Mouse (Mus musculus) CD8-positive naive resting alpha-beta T cell, adult 2 months (primary cell): ENCODE results near the gene Plxdc1.
A peak's percentile ranks its signal among the peaks of the same experiment; 100 is the strongest.

Experiments used
- DNase-seq, 2 experiments: peaks; one replicate each; pipeline ENCODE4 v3.0.0; 2022; ENCODE audit warnings: low read depth in 2 of 2, low spot score in 2 of 2

The Plxdc1 gene

DNA sequence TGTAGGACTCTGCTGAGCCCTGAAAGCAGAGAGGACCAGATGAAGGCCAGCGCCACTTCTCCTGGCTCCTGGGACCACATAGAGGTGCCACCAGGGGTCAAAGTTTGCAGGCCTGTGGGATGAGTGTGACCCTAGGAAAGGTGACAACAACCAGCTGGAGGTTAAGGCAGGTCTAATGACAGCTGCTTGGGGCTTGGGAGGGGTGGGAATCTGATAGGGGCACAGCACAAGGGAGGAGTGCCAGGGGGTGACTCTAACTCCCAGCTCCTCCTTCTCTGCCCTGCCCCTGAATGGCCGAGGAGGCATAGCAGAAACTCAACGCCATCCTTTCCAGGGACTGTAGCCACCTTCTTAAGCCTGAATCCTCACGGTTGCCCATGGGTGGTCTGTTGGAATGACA is 30.6 kb upstream of the Plxdc1 start:
- DNase-seq: no peak

DNA sequence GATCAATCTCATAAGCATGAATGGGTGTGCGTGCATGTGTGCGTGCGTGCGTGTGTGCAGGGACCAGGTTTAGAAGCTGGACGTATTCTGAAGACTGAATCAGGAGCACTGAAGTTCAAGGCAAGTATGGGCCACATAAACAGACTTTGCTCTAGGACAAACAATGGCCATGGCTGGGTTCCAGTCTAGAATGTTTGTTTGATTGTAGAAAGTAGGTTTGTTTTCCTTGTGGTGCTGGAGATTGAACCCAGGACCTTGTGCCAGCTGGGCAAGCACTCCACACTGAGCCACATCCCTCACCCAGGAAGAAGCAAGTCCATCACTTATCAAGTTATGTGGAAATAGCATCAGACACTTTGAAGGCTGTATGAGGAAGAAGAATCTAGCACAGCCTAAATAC is 29.9 kb upstream of the Plxdc1 start:
- DNase-seq: no peak

DNA sequence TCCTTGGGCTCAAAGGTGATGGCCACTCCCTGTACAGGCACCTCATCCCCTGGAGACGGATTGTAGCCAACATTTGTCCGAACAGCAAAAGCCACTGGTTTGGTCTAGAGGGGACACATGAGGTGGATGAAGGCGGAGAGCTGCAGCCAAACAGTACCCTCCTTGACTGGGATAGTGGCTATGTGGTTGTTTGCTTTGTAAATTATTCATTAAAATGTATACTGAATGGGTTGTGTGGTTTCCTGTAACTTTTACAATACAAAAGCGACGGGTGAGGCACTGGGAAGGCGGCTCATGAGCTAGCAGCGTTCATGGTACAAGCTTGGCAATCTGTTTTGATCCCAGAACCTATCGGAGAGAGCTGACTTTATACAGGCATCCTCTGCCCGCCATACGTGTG is 26.6 kb upstream of the Plxdc1 start:
- no peak for DNase-seq

DNA sequence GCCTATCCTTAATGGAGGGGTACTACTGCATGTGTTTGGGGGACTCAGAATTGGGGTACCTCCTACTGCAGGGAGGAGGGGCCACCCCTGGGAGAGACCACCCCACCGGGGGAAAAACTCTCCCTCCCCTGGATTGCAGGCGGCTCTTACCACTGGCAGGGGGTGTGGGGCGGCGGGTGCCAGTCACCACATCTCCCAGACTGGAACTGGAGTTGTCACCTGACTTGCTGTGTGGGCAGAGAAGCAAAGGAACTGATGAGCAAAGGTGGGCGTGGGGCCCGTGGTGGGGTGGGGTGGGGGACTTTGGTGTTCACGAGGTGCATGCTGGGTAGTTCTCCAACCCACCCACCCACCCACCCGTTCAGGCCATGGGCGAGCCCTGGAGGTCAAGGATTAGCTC is 25.5 kb upstream of the Plxdc1 start:
- DNase-seq: no peak

DNA sequence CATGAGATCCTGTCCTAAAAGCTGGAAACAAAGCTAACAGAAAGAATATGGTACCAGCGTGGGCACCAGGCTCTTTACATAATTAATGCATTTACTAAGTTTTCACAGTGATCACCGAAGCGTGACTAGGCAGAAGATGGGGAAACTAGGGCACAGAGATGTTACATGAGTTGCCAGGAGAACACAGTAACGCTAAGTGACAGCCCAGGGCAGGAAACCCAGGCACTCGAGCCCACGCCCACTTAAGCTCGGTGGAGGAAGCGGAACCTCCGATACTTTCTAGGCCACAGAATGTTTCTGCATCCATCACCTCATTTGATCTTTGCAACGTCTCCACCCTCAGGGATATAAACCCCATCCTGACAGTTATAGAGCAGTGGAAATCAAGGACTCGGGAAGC is 21.8 kb upstream of the Plxdc1 start:
- DNase-seq: no peak

DNA sequence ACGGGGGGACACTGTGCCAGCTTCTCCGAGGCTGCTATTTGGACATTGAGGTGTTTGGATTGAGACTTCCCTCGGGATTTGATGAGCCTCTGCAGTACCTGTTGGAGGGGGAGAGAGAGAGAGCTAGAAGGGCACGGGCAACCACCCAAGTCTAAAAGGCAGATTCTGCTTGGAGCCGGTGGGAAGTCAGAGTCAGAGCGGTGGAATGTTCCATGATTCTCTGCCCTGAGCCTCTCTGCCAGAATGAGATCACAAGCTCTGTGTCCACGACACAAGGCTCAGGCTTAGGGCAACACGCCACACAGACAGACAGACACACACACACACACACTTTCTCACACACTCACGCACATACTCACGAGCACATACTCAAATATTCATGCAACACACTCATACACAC is 19.4 kb upstream of the Plxdc1 start:
- no peak for DNase-seq

DNA sequence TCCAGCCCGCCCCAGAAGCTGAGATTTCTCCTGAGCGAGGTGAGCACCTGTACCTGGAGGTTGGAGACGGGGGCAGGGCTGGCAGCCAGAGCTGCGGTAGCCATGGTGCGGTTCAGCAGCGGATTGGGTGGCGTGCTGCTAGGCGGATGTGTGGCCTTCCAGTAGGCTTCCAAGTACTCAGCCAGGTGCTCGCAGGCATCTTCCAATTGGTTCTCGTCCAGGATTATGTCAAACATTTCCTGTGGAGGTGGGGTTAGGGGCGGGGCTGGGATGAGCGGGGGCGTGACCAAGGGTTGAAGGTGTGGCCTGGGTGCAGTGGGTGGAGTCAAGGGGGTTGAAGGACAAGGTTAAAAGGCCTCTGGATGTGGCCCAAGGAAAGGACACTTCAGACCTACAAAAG is 18.8 kb upstream of the Plxdc1 start:
- no peak for DNase-seq

DNA sequence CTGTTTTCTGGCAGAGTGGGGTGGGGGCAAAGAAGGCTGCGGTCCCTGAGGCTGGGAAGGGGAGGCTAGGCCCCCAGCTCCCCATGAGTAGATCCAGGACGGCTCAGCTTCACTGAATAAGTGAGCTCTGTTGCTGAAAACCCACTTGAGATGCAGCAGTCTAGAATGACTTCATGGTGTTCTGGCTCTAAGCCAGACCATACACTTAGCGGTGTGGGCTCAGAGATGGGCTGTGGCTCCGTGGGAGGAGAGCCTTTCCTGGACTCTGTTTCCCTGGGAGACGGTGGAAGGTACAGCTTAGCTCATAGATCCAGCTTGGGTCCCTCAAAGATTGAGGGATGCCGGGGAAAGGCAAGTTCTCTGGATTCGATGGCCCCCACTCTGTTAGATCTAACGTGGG is 17.9 kb upstream of the Plxdc1 start:
- DNase-seq: no peak

DNA sequence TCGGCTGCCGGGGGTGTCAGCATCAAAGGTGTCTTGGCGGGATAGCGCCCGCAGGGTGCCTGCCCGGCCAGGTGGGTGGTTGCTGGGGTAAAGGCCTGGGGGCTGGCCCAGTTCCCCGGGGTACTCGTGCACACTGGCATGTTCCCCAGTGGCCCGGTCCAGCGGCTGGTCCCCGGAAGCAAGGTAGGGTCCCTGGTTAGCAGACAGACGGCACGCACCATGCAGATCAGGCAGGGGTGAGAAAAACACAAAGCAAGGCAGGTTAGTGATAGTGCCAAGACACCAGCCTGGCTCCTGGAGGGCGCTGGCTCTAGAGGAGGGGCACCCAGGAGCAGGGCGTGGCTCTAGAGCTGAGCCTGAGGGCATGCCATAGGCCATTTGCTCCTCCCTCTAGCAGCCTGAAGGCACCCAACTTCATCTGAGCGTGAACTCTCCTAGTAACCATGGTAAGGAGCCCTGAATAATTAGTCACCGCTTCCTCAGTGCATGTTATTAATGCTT is 17.0 kb upstream of the Plxdc1 start:
- no peak for DNase-seq

DNA sequence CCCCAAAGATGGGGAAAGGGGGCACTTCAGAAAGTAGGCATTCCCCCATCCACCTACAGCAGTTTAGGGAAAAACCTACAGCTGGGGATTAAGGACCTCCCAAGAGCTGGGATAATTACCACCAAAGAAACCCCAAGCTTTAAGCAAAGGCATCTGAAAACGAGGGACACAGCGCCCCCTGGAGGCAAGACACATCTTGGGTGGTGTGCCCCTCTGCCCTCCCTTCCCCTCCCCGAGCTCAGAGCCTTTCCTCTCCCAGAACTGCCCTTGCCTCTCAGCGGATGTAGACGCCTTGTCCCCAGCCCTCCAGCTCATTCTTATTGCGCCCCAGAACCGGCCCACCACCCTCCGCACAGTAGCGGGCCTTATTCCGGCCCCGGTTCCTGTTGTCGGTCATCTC is 16.4 kb upstream of the Plxdc1 start:
- peak; percentile 87 to 93 for DNase-seq

DNA sequence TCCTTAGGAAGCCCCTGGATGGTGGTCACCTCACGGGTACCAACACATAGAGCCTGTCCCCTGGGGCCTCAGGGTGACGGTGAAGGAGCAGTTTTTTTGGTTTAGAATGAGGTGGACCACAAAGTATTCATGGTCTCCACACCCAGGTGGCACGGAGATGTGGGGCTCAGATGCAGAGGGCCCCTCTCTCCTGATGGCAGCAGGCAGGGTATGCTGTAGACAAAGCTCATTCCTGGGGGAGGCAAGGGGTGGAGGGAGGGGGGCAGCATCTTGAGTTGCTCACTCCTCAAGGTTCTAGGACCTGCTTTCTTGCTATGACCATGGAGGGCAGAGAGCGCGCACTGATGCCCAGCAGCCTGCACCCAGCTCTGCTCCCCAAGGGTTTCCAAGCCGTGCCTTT is 15.7 kb upstream of the Plxdc1 start:
- DNase-seq: no peak

DNA sequence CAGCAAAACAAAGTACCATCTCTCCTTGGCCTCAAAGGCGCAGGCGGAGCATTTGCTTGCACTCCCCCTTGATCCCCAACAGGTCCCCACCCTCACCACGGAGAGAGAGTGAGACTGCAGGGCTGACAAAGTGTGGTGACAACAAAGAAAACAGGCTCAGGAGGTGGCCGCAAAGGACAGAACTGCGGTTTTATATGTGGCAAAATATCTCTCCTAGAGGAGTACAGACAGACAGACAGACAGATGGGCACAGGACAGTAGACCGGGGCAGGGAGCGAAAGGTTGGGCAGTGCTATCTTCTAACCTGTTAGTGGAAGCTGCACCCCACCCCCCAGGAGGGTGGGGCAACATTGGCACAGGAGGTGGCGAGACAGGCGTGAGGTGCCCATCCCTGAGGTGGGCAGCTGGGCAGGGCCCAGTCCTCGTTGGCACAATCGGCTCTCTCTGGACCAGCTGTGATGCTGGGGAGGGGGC is 15.1 kb upstream of the Plxdc1 start:
- peak; percentile 64 to 72 for DNase-seq

DNA sequence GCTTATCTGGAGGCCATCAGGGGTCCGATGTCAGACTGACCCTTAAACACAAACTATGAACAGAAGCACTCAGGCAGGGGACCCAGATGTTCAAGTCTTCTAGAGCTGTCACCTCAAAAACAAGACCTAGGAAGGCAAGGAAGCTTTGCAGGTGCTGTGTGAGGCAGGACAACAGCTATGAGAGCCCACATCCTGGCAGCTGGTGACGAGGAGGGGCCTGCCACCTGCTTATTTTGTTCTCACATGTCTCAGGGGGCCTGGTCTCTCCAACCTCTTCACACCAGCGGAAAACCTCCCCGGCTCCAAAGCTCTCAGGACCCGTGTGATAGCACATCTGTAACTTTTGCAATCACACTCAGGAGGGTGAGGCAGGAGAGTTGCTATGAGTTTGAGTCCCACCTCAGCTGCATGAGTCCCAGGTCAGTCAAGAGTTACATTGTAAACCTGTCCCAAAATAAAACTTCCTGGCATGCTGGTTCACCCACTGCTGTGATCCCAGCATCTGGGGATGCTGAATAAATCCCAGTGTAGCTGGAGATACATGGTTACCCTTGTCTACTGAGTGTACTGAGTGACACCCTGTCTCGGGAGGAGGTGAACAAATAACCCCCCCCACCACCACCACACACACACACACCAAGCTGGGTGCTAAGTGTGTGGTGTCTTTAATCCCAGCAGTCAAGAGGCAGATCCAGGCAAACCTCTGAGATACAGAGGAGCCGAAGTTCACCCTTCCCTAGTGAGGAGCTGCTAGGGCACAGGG is 14.3 kb upstream of the Plxdc1 start:
- peak; percentile 79 to 85 for DNase-seq

DNA sequence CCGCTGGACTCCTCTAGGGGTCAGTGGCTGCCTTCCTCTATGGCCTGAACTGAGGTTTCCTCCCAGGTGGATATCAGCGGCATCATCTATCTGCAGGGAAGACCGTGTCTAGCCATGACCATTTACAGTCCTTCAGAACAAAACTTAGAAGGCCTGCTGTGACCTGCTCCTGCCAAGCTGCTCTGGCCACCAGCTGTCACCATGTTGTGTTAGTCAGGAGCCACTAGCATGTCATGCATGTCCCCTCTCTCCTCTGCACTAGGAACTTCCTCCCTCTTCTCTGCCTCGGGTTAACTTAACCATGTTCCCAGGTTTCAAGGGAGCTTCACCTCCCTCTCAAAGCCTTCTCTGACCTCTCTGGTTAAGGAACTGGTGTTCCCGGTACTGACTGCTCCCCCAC is 13.5 kb upstream of the Plxdc1 start:
- no peak for DNase-seq

DNA sequence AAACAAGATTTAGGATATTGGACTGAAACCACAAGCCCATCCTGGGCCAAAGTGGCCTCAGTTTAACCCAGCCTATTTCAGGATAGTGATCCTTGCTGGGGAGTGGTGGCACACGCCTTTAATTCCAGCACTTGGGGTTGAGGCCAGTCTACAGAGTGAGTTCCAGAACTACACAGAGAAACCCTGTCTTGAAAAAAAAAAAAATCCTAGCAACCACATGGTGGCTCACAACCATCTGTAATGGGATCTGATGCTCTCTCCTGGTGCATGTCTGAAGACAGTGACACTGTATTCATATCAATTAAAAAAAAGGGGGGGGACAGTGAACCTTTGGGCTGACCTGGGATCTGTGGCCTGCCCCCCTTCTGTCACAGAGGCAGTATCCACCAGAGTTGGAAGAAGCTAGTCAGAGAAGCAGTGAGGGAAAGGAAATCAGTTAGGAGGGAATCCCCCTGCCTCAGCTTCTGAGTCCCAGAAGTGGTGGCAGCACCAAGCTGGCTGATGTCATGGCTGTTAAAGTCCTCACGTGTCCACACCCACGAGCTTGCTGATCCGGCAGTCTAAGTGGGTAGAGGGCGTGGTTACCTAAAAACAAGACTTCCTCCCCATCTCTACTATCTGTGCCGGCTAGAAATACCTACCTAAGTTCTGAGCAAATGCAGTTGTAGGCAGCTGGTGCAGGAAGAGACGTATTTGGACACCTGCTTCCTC is 12.8 kb upstream of the Plxdc1 start:
- peak; percentile 71 to 74 for DNase-seq

DNA sequence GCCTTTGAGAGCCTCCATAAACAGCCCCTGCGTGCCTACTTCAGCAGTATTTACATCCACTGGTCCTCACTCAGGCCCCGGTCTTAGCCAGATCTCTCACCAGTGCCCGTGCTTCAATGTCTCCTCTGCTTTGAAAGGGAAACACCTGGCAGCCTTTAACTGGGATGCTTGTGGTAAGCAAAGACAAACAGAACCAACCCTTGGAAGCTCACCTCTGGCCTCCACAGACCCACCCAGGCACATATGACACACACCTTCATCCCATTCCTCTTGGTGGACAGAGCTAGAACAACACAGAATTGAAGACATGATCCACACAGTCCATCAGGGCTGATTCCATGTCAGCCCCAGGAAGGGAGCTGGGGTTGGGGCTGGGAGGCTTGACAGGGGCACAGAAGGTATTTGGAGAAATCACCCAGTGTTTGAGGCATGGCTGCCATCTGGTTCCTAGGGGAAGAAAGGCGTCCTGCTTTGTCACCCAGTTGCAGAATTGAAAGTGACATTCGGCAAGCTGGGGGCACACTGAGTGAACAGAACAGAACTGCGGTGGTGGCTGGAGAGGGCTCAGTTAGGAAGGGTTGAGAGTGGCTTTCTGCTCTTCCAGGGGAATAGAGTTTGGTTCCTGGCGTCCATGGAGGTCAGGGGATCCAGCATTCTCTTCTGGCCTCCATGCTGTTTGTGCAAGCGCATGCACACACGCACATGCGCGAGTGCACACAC is 12.0 kb upstream of the Plxdc1 start:
- no peak for DNase-seq

DNA sequence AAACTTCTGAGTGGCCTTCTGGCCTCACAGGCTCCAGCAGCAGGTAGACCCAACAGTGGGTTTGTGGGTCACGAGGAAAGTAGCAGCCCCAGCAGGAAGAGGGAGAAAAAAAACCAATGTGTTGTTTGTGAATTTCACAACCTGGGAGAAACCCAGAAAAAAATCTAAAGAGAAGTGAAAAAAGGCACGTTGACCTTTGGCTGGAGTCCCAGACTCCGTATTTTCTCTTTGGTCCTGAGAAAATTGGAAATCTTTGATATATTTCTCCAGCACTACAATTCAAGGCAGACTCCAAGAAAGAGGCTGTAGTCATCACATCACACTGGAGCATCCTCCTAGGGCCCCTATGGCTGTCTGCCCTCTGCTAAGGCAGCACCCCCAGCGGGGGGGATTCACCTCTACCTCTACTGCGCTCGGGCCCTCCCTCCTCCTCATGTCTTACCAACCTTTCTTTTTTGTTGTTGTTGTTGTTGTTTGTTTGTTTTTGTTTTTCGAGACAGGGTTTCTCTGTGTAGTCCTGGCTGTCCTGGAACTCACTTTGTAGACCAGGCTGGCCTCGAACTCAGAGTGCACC is 11.2 kb upstream of the Plxdc1 start:
- no peak for DNase-seq

DNA sequence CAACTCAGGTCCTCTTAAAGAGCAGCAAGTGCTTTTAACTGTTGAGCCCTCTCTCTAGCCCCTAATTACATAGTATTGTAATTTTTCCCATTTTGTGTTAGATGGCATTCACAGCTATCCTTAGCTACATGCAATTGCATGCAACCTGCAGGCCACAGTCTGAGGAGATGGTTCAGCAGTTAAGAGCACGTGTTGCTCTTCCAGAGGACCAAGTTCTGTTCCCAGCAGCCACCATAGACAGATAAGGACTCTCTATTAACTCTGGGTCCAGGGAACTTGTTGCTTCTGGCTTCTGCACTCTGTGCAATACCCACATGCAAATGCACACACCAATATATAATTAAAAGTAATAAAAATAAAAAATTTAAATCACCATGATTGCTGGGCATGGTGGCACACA is 10.4 kb upstream of the Plxdc1 start:
- no peak for DNase-seq

DNA sequence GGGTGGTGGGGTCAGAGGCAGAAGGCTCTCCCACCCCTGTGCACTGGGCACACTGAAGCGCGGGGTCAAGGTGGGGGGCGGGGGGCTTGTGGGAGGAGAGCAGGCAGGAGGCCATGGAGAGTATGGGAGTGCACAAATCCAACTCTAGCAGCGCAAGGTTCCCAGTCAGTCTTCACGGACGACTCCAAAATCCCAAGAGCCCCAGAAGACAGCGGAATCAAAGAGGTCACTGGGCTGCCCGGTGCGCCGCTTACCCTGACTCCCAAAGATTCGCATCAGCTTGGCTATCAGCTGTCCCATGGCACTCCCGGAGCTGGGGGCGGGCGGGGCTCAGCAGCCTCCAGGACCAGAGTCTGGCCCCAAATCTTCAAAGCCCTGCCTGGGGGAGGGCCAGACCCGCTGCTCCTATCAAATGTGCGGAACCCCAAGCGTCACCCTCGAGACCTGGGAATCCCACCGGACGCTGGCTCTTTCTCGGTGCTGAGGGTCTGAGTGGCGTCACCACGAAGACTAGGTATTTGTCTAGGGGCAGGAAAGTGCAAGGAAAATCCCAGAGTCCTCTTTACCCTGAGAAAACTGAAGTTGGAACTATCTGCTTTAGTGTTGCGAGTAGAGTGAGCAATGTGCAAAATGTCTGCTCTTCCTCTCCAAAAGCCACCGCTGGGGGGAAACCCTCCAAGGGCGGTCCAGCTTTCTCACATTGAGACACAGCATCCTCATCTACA is 9.5 kb upstream of the Plxdc1 start, which contains the start of gene Arl5c:
Gene Arl5c, minus strand, starts transcription at position 618 of the 725 bp plus-strand sequence.
- peak; percentile 63 to 80 for DNase-seq

DNA sequence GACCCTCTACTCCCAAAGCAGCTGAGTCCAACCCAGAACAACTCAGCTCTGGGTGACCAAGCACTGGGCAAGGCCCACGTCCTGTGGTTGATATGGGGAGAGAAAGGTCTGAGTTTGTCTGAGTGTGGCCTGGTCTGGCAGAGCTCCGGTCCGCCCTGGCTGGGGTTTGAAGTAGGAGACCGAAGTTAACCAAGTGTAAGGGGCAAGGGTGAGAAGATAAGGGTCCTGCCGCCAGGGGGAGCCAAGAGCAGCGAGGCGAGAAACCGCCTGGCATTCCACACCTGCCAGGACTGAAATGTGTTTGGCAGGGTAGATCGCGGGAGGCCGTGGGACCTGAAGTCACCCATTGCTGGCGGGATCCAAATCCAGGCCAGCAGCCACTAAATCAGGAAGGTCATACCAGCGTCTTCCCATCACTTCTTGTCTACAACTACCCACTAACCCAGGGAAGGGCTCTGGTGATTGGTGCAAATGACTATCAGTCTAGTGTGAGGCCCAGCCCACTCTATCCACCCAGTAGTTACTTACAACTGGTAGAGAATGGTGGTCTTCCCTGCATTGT is 8.4 kb upstream of the Plxdc1 start:
- peak; percentile 87 to 90 for DNase-seq
